9 mouse cellular contexts compared by ENCODE assay signal in the genomic region with DNA sequence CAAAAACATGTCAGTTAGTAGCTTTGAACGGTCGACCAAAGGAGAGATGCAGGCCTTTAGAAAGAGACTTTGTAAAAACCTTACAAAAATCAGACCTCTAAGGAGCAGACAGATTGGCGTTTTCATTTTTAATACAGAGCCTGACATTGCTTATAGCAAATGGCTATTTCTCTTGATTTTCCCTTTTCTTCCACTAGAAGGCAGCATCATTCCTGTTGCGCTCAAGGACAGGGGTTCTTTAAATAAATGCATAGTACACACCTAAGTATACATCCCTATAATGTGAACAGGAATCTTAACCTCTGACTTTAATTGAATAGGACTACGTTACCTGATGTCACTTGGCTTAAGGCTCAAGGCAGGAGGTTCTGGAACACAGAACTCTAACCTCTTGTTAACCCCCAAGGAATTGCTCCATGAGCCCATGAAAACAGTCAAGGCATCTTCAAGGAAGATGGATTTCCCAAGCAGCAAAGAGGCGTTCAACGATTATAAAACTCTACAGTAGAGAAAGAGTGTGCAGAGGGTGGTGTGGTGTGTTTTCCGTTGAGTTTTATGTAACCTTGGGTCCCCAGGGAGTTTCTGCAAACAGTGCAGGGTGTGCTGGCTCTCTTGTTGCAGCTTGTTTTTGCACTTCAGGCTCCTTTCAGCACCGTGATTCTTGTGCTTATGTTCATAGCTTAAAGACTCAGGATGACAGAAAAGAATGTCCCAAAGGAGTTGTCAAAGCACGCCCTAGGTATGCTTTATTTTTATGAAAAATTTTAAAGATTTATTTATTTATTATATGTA.
DNase-seq lines count a peak whose midpoint lies in the region; ATAC-seq and TF ChIP-seq lines count a peak whose summit lies in the region.
"Had no signal": no experiment of that assay in that cellular context is flagged by ENCODE, and none has a peak within 500 bp of the region (broad histone marks: within the 10 kb centered on the region; RNA-seq: fewer than 3 reads in every experiment).

No protein-coding gene starts in this region.

- H3K9ac ChIP-seq in forebrain, postnatal 0 days: no peak overlapping the region
- H3K9ac ChIP-seq in forebrain, embryonic 16.5 days (replicated peaks; ENCODE audit: low read depth, low read length): no peak overlapping the region
- H3K9ac ChIP-seq in liver, embryonic 14.5 days (replicated peaks): no peak overlapping the region
- H3K9ac ChIP-seq: liver, embryonic 15.5 days had no signal

- peak; percentile 56 for TF ChIP-seq CTCF in forebrain, postnatal 0 days (IDR thresholded peaks at IDR 0.05; ENCODE audit: low read depth)
- peak; percentile 49; the same call in 1 of the 2 replicates for TF ChIP-seq CTCF in liver, embryonic 14.5 days (IDR thresholded peaks at IDR 0.05; ENCODE audit: low read depth)

- no peak overlapping the region for H3K4me2 ChIP-seq in forebrain, postnatal 0 days (ENCODE audit: low read depth)
- H3K4me2 ChIP-seq in forebrain, embryonic 16.5 days (ENCODE audit: low read length): no peak overlapping the region
- H3K4me2 ChIP-seq in liver, embryonic 14.5 days (ENCODE audit: low read depth): no peak overlapping the region
- H3K4me2 ChIP-seq: liver, embryonic 15.5 days had no signal

- no peaks in the 10 kb centered on the region for H3K36me3 ChIP-seq in forebrain, postnatal 0 days (ENCODE audit: insufficient read depth)
- no peaks in the 10 kb centered on the region for H3K36me3 ChIP-seq in forebrain, embryonic 16.5 days (ENCODE audit: control insufficient read depth, insufficient read depth)
- H3K36me3 ChIP-seq in liver, embryonic 14.5 days (replicated peaks; ENCODE audit: control insufficient read depth, insufficient read depth, low read depth): no peaks in the 10 kb centered on the region
- H3K36me3 ChIP-seq: liver, embryonic 15.5 days had no signal

- H3K4me1 ChIP-seq in forebrain, postnatal 0 days (ENCODE audit: insufficient read depth): no peaks in the 10 kb centered on the region
- H3K4me1 ChIP-seq in forebrain, embryonic 16.5 days (replicated peaks; ENCODE audit: control insufficient read depth, insufficient read depth, low read length): peaks cover 3% of the 10 kb centered on the region; the same call in 1 of the 2 replicates
- 0 out of 4 replicates have a peak, but pooled peaks cover 0 to under 1% of the 10 kb centered on the region in 2 experiments for H3K4me1 ChIP-seq in liver, embryonic 14.5 days (replicated peaks; ENCODE audit: control insufficient read depth in 2 of 2, insufficient read depth in 2 of 2, low read length in 1 of 2)
- H3K4me1 ChIP-seq: liver, embryonic 15.5 days had no signal

- H3K27me3 ChIP-seq in forebrain, postnatal 0 days (ENCODE audit: insufficient read depth, low read length): no peaks in the 10 kb centered on the region
- no peaks in the 10 kb centered on the region for H3K27me3 ChIP-seq in forebrain, embryonic 16.5 days (replicated peaks; ENCODE audit: control insufficient read depth, insufficient read depth, low read length)
- H3K27me3 ChIP-seq in liver, embryonic 14.5 days (ENCODE audit: control insufficient read depth, insufficient read depth, low read length): no peaks in the 10 kb centered on the region
- H3K27me3 ChIP-seq: liver, embryonic 15.5 days had no signal

- 73% methylated on average over 10 of the region's 10 CpGs for WGBS in forebrain, postnatal 0 days
- 73% methylated on average over 10 of the region's 10 CpGs for WGBS in forebrain, embryonic 16.5 days
- WGBS in liver, embryonic 14.5 days (ENCODE audit: insufficient replicate concordance): 40% methylated on average over 10 of the region's 10 CpGs

- no peaks in the 10 kb centered on the region for H3K9me3 ChIP-seq in forebrain, postnatal 0 days (ENCODE audit: low read length)
- H3K9me3 ChIP-seq in forebrain, embryonic 16.5 days (ENCODE audit: control insufficient read depth, low read length): no peaks in the 10 kb centered on the region
- H3K9me3 ChIP-seq in liver, embryonic 14.5 days (ENCODE audit: control insufficient read depth, low read length): no peaks in the 10 kb centered on the region
- H3K9me3 ChIP-seq: liver, embryonic 15.5 days had no signal

- ATAC-seq in forebrain, postnatal 0 days: no peak
- no peak for ATAC-seq in forebrain, embryonic 16.5 days
- no peak for ATAC-seq in liver, embryonic 14.5 days (ENCODE audit: insufficient read depth)

- DNase-seq in forebrain, postnatal 0 days: no peak
- no peak for DNase-seq in liver, embryonic 14.5 days (ENCODE audit: low read depth in 3 of 3, low spot score in 3 of 3)
- DNase-seq in liver (no peak), NIH3T3 (ENCODE audit: low read depth) (peak; percentile 23)
- peak; percentile 20 for DNase-seq in naive thymus-derived CD4-positive, alpha-beta T cell, adult 2 months (ENCODE audit: low read depth)
- DNase-seq in natural killer cell, adult 2 months (ENCODE audit: low spot score in 2 of 2): no peak
- DNase-seq in neural tube, embryonic 10.5 days (ENCODE audit: extremely low spot score, low spot score): no peak

- no peak overlapping the region for H3K4me3 ChIP-seq in forebrain, postnatal 0 days (ENCODE audit: low read depth, low read length)
- H3K4me3 ChIP-seq in forebrain, embryonic 16.5 days (replicated peaks; ENCODE audit: low read length): no peak overlapping the region
- no peak overlapping the region for H3K4me3 ChIP-seq in liver, embryonic 14.5 days (ENCODE audit: insufficient read depth in 1 of 2, low read depth in 2 of 2, low read length in 2 of 2)
- H3K4me3 ChIP-seq: liver, embryonic 15.5 days had no signal

- no peak overlapping the region for H3K27ac ChIP-seq in forebrain, postnatal 0 days (ENCODE audit: low read depth, low read length)
- no peak overlapping the region for H3K27ac ChIP-seq in forebrain, embryonic 16.5 days (ENCODE audit: low read length)
- no peak overlapping the region for H3K27ac ChIP-seq in liver, embryonic 14.5 days
- H3K27ac ChIP-seq: liver, embryonic 15.5 days had no signal

- no peak for TF ChIP-seq EP300 in liver, embryonic 14.5 days (IDR thresholded peaks at IDR 0.05; ENCODE audit: low read depth)

Comparison
In these comparisons a context has a peak if more than half of its experiments do, and no peak if none do; other contexts are left out.
1. DNase-seq: peak in NIH3T3 (single experiment) and naive thymus-derived CD4-positive, alpha-beta T cell, adult 2 months (single experiment); none in forebrain, postnatal 0 days (single experiment), liver, embryonic 14.5 days (0 of 3), liver (single experiment), natural killer cell, adult 2 months (0 of 2) and neural tube, embryonic 10.5 days (single experiment).